Mouse (Mus musculus): Measurements from ENCODE around the gene Foxn2.

Foxn2 gene

DNA sequence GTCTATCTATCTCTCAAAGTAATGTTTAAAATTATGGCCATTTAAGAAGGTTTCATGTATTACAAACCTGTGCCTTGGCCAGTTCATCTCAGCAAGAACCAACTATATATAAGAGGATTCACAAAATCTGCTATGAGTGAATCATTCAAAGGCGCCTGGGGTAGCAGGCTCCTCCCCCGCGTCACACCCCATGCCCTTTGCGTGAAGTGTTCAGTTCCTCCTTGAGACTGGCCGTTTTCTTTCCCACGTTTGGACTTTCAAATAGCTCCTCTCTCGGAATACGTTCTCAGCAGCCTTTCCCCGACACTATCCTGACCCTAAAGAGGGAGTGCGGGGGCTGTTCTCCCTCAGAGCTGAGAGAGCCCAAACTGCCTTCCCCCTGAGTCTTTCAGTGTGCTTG lies 5.2 kb upstream of the Foxn2 start:
- TF ChIP-seq GATA4 (IDR thresholded peaks at IDR 0.05; ENCODE audit: insufficient replicate concordance, low read length) = no peak

GRCm38 (mm10) chr17:88436284-88436683 lies 4.2 kb upstream of the Foxn2 start:
- no peak for TF ChIP-seq GATA4 (IDR thresholded peaks at IDR 0.05; ENCODE audit: insufficient replicate concordance, low read length)

GRCm38 (mm10) chr17:88437391-88437790 lies 3.1 kb upstream of the Foxn2 start:
- TF ChIP-seq GATA4 (IDR thresholded peaks at IDR 0.05; ENCODE audit: insufficient replicate concordance, low read length) = no peak

DNA sequence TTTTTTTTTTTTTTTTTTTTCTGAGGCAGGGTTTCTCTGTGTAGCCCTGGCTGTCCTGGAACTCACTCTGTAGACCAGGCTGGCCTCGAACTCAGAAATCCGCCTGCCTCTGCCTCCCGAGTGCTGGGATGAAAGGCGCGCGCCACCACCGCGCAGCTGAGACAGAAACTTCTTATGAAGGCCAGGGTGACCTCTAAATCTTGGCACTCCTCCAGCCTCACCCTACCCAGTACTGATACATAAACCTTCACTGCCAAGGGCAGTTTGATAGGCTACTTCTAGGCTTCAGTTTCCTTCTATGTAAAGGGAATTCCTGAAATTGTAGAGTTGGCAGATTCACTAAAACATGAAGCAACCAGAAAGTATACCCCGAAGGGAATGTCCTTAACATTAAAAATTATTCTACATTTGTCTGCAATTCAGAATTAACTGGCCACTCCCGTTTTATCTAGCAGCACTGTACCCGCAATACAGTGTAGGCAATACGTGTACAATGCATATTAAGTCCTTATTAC lies 918 bp upstream of the Foxn2 start:
- no peak for TF ChIP-seq GATA4 (IDR thresholded peaks at IDR 0.05; ENCODE audit: insufficient replicate concordance, low read length)

- TF ChIP-seq GATA4 (IDR thresholded peaks at IDR 0.05; ENCODE audit: insufficient replicate concordance, low read length) = no peak
These were observed 505 bp downstream of the Foxn2 start for GRCm38 (mm10) chr17:88441001-88441431.

DNA sequence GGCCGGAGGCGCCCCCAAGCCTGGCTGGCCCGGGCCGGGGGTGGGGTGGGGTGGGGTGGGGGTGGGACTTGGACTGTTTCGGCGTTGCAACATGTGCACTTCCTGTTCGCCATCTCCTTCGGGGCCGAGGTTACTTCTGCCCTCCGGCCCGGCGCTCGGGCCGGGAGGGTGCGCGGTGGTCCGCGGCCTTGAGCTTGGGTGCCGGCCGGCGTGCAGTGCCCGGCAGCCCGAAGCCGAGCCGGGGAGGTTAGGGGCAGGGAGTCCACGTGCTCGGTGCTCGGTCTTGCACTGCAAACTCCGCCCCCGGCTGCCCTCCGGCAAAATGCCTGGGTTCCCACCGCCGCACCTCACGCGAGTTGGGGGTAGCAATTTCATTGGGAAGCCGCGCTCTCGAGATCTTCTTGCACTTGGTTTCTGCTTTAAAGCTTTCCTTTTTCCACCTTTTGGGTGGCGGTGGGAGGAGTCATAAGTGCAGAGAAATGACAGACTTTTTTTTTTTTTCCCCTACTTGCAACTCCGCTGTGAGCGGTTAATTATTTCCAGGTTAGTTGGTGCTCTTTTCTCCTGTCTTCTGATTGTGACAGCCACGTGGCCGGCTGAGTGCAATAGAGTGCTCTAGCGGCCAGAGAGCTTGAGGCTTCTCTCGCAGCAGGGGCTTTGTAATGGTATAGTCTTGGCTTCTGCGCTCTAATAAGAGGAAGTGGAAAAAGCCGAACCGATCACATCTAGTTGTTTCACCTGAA lies 1.1 kb downstream of the Foxn2 start:
- no peak for TF ChIP-seq GATA4 (IDR thresholded peaks at IDR 0.05; ENCODE audit: insufficient replicate concordance, low read length)

DNA sequence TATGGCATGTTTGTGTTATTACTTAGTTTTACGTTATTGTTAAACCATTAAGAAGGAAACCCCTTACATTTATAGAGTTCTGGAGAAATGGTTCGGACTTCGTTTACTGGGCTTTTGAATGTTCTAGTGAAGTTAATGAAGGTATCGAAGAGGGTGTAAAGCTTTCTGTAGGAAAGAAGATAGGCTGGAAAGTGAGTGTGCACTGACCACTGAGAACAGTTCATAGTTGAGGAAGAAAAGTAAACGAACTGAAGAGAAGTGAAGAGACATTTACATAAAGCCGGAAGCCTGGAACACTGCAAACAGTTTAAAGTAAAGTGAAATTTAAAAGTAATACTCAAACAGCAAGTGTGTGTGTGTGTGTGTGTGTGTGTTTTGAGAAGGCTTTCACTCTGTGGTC lies 2.1 kb downstream of the Foxn2 start:
- TF ChIP-seq GATA4 (IDR thresholded peaks at IDR 0.05; ENCODE audit: insufficient replicate concordance, low read length) = no peak

- no peak for TF ChIP-seq GATA4 (IDR thresholded peaks at IDR 0.05; ENCODE audit: insufficient replicate concordance, low read length)
These were observed 2.7 kb downstream of the Foxn2 start for GRCm38 (mm10) chr17:88443186-88443585.

- TF ChIP-seq GATA4 (IDR thresholded peaks at IDR 0.05; ENCODE audit: insufficient replicate concordance, low read length) = no peak
These were observed 17.6 kb downstream of the Foxn2 start for GRCm38 (mm10) chr17:88458079-88458478.

- no peak for TF ChIP-seq GATA4 (IDR thresholded peaks at IDR 0.05; ENCODE audit: insufficient replicate concordance, low read length)
These were observed 19.0 kb downstream of the Foxn2 start for GRCm38 (mm10) chr17:88459516-88459915.

GRCm38 (mm10) chr17:88459916-88460901 lies 19.7 kb downstream of the Foxn2 start:
- TF ChIP-seq GATA4 (IDR thresholded peaks at IDR 0.05; ENCODE audit: insufficient replicate concordance, low read length) = peak; percentile 98

- no peak for TF ChIP-seq GATA4 (IDR thresholded peaks at IDR 0.05; ENCODE audit: insufficient replicate concordance, low read length)
These were observed 22.1 kb downstream of the Foxn2 start for GRCm38 (mm10) chr17:88462658-88463057.

- TF ChIP-seq GATA4 (IDR thresholded peaks at IDR 0.05; ENCODE audit: insufficient replicate concordance, low read length) = no peak
These were observed 26.1 kb downstream of the Foxn2 start for GRCm38 (mm10) chr17:88466591-88466990.

GRCm38 (mm10) chr17:88467696-88468095 lies 27.2 kb downstream of the Foxn2 start:
- no peak for TF ChIP-seq GATA4 (IDR thresholded peaks at IDR 0.05; ENCODE audit: insufficient replicate concordance, low read length)

- no peak for TF ChIP-seq GATA4 (IDR thresholded peaks at IDR 0.05; ENCODE audit: insufficient replicate concordance, low read length)
These were observed 33.3 kb downstream of the Foxn2 start for GRCm38 (mm10) chr17:88473766-88474165.

DNA sequence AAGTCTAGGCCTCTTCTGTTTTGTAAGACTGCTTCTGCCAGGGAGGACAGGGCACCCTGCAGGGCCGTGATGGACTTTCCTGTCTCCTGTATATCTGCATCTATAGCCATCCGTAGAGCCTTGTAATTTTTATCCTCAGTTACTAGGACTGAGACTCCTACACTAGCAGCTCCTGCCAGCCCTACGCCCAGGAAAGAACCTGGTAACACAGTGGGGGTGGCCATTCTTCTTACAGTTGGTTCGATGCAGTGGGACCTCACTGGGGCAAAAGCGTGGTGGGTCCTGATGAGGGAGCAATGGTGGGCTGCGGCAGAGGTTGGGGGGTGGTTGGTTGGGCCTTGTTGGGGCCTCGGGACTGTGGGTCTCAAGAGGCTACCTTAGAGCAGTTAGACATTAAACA lies 36.7 kb downstream of the Foxn2 start:
- no peak for TF ChIP-seq GATA4 (IDR thresholded peaks at IDR 0.05; ENCODE audit: insufficient replicate concordance, low read length)

Measured in liver, adult (tissue).